Mouse (Mus musculus): ENCODE data around the gene Slc25a16.

GRCm38 (mm10) chr10:62965796-62966195, 45.4 kb downstream of the Slc25a16 start:
- TF ChIP-seq CTCF (IDR thresholded peaks at IDR 0.05; ENCODE audit: borderline replicate concordance, control insufficient read depth, extremely low read depth, insufficient read depth, low read length, poor library complexity) (no peak), POLR2A (IDR thresholded peaks at IDR 0.05; ENCODE audit: control insufficient read depth, extremely low read depth, insufficient read depth, low read length, poor library complexity) (no peak)

Data from thymus, adult 2 months (tissue).